Mouse (Mus musculus) adrenal gland, adult 2 months (tissue): ENCODE results near the gene Depdc1b. TPM values are rescaled to one million over a fixed set of nuclear protein-coding genes. Genes with fewer than 3 reads are reported as not detected.

Experiments used
- DNase-seq: peaks from one replicate; pipeline ENCODE4 v3.0.0; 2021
- polyA plus RNA-seq: library from polyadenylated mRNA; depleted of rRNA; stranded (reverse); fragments of >200 nt; gene quantifications from 2 replicates; pipeline ENCODE4 v1.2.3, GENCODE M21; 2012
- total RNA-seq, 2 experiments: library from RNA; stranded (reverse); gene quantifications; 2 replicates each; pipeline ENCODE4 v1.2.3; 2021

Depdc1b gene
- total and polyA plus RNA-seq, 3 experiments = 0.08 to 0.83 (median 0.46) TPM

GRCm38 (mm10) chr13:108317414-108317813 lies 1.3 kb downstream of the Depdc1b start:
- no peak for DNase-seq

GRCm38 (mm10) chr13:108319028-108319427 lies 2.9 kb downstream of the Depdc1b start:
- DNase-seq = no peak

GRCm38 (mm10) chr13:108320216-108320615 lies 4.1 kb downstream of the Depdc1b start:
- no peak for DNase-seq

GRCm38 (mm10) chr13:108322466-108322865 lies 6.3 kb downstream of the Depdc1b start:
- no peak for DNase-seq

- no peak for DNase-seq
These were observed 7.2 kb downstream of the Depdc1b start for GRCm38 (mm10) chr13:108323317-108323716.

- no peak for DNase-seq
These were observed 8.0 kb downstream of the Depdc1b start for GRCm38 (mm10) chr13:108323866-108324829.

- DNase-seq = no peak
These were observed 9.7 kb downstream of the Depdc1b start for GRCm38 (mm10) chr13:108325871-108326270.

- no peak for DNase-seq
These were observed 10.2 kb downstream of the Depdc1b start for GRCm38 (mm10) chr13:108326351-108326750.

GRCm38 (mm10) chr13:108327047-108327446 lies 10.9 kb downstream of the Depdc1b start:
- no peak for DNase-seq

- no peak for DNase-seq
These were observed 12.5 kb downstream of the Depdc1b start for GRCm38 (mm10) chr13:108328406-108329180.

GRCm38 (mm10) chr13:108329693-108330092 lies 13.6 kb downstream of the Depdc1b start:
- DNase-seq = no peak

- DNase-seq = no peak
These were observed 19.3 kb downstream of the Depdc1b start for GRCm38 (mm10) chr13:108335257-108336003.

GRCm38 (mm10) chr13:108336192-108336591 lies 20.1 kb downstream of the Depdc1b start:
- DNase-seq = no peak

GRCm38 (mm10) chr13:108337340-108337739 lies 21.2 kb downstream of the Depdc1b start:
- no peak for DNase-seq

GRCm38 (mm10) chr13:108338076-108338836 lies 22.1 kb downstream of the Depdc1b start:
- no peak for DNase-seq

- no peak for DNase-seq
These were observed 23.9 kb downstream of the Depdc1b start for GRCm38 (mm10) chr13:108339907-108340596.

GRCm38 (mm10) chr13:108341585-108341984 lies 25.5 kb downstream of the Depdc1b start:
- no peak for DNase-seq

- DNase-seq = no peak
These were observed 29.6 kb downstream of the Depdc1b start for GRCm38 (mm10) chr13:108345756-108346155.

GRCm38 (mm10) chr13:108347016-108347415 lies 30.9 kb downstream of the Depdc1b start:
- peak; percentile 39 for DNase-seq

GRCm38 (mm10) chr13:108349624-108350023 lies 33.5 kb downstream of the Depdc1b start:
- no peak for DNase-seq

- no peak for DNase-seq
These were observed 37.6 kb downstream of the Depdc1b start for GRCm38 (mm10) chr13:108353781-108354180.
